Mouse (Mus musculus) liver, embryonic 16.5 days (tissue): ENCODE data around the gene Lgr6. TPM values are rescaled to one million over a fixed set of nuclear protein-coding genes. Genes with fewer than 3 reads are reported as not detected.

Source experiments
- ATAC-seq: fragments of 200-750 bp; cut with Nextera tagmentation; 2 replicates; pipeline ENCODE4 v1.8.0; 2017; ENCODE audit warnings: low read depth, mild to moderate bottlenecking, moderate number of reproducible peaks, moderate library complexity
- H3K27ac ChIP-seq: fragments of 300-500 bp; sonication (generic); 2 replicates; pipeline ENCODE4 v1.5.1; 2014; ENCODE audit warnings: mild to moderate bottlenecking, low read length
- H3K27me3 ChIP-seq: fragments of 300-500 bp; sonication (generic); 2 replicates; pipeline ENCODE4 v1.6.1; 2014; ENCODE audit warnings: low read depth, low read length, mixed read lengths; ENCODE audit not compliant: control insufficient read depth, insufficient read depth
- H3K36me3 ChIP-seq: fragments of 300-500 bp; sonication (generic); 2 replicates; pipeline ENCODE4 v1.6.1; 2014; ENCODE audit warnings: mild to moderate bottlenecking; ENCODE audit not compliant: control insufficient read depth, insufficient read depth
- H3K4me1 ChIP-seq: fragments of 300-500 bp; sonication (generic); 2 replicates; pipeline ENCODE4 v1.6.1; 2014; ENCODE audit warnings: low read depth, low read length, mixed read lengths; ENCODE audit not compliant: control insufficient read depth
- H3K4me2 ChIP-seq: fragments of 300-500 bp; sonication (generic); 2 replicates; pipeline ENCODE4 v1.6.1; 2014; ENCODE audit warnings: low read depth, low read length, mixed read lengths
- H3K4me3 ChIP-seq: fragments of 300-500 bp; sonication (generic); 2 replicates; pipeline ENCODE4 v1.5.1; 2014; ENCODE audit warnings: low read depth, mild to moderate bottlenecking, low read length
- H3K9ac ChIP-seq: fragments of 300-500 bp; sonication (generic); 2 replicates; pipeline ENCODE4 v1.6.1; 2014; ENCODE audit warnings: low read depth, low read length
- H3K9me3 ChIP-seq: fragments of 300-500 bp; sonication (generic); replicated peaks from 2 replicates; pipeline ENCODE4 v1.6.1; 2016; ENCODE audit warnings: low read length; ENCODE audit not compliant: control insufficient read depth
- WGBS: fragments of 180-500 bp; shearing (Covaris S2); extraction: QIAGEN DNeasy Blood & Tissue Kit; methylation state at CpG from one replicate; pipeline ENCODE4 v1.1.7; 2014; ENCODE audit not compliant: insufficient replicate concordance; 5-methylcytosine and 5-hydroxymethylcytosine counted together
- polyA plus RNA-seq: library from polyadenylated mRNA; unstranded; fragments of >200 nt; fragmentation: Nextera tagmentation; extraction: Ambion mirVana; gene quantifications from 2 replicates; pipeline ENCODE4 v1.2.1, GENCODE M21; 2015

The Lgr6 gene
- polyA plus RNA-seq, 1 experiment from 2014 or later = 0.08 TPM

GRCm38 (mm10) chr1:134995437-134995836 lies 109.6 kb downstream of the Lgr6 start:
- H3K4me3 ChIP-seq = no peak overlapping the region
- H3K4me1 ChIP-seq = no peaks in the 10 kb centered on the region
- no peaks in the 10 kb centered on the region for H3K9me3 ChIP-seq
- no peak overlapping the region for H3K9ac ChIP-seq
- ATAC-seq = no peak
- 64% methylated on average over 4 of the region's 4 CpGs for WGBS
- H3K36me3 ChIP-seq = no peaks in the 10 kb centered on the region
- no peak overlapping the region for H3K27ac ChIP-seq
- H3K4me2 ChIP-seq = no peak overlapping the region
- H3K27me3 ChIP-seq = no peaks in the 10 kb centered on the region

GRCm38 (mm10) chr1:134994739-134995138 lies 110.3 kb downstream of the Lgr6 start:
- H3K9me3 ChIP-seq = no peaks in the 10 kb centered on the region
- H3K4me2 ChIP-seq = no peak overlapping the region
- no peaks in the 10 kb centered on the region; the same call in 1 of the 2 replicates for H3K27me3 ChIP-seq
- H3K36me3 ChIP-seq = no peaks in the 10 kb centered on the region
- 47% methylated on average over 3 of the region's 3 CpGs for WGBS
- H3K9ac ChIP-seq = no peak overlapping the region
- H3K27ac ChIP-seq = no peak overlapping the region
- H3K4me1 ChIP-seq = no peaks in the 10 kb centered on the region
- no peak overlapping the region for H3K4me3 ChIP-seq
- no peak for ATAC-seq

GRCm38 (mm10) chr1:134992046-134992645 lies 112.9 kb downstream of the Lgr6 start:
- ATAC-seq = no peak
- H3K36me3 ChIP-seq = no peaks in the 10 kb centered on the region
- no peak overlapping the region for H3K9ac ChIP-seq
- no peak overlapping the region for H3K4me3 ChIP-seq
- H3K9me3 ChIP-seq = no peaks in the 10 kb centered on the region
- peaks cover 5% of the 10 kb centered on the region for H3K4me1 ChIP-seq
- no peak overlapping the region for H3K27ac ChIP-seq
- H3K27me3 ChIP-seq = peaks cover 16% of the 10 kb centered on the region
- no peak overlapping the region for H3K4me2 ChIP-seq
- WGBS = 20% methylated on average over 8 of the region's 8 CpGs

- ATAC-seq = no peak
- WGBS = 7% methylated on average over 7 of the region's 7 CpGs
- H3K27ac ChIP-seq = no peak overlapping the region
- peaks cover 5% of the 10 kb centered on the region for H3K4me1 ChIP-seq
- no peaks in the 10 kb centered on the region for H3K9me3 ChIP-seq
- peaks cover 17% of the 10 kb centered on the region for H3K27me3 ChIP-seq
- no peaks in the 10 kb centered on the region for H3K36me3 ChIP-seq
- no peak overlapping the region for H3K9ac ChIP-seq
- H3K4me2 ChIP-seq = no peak overlapping the region
- no peak overlapping the region for H3K4me3 ChIP-seq
These were observed 115.7 kb downstream of the Lgr6 start for GRCm38 (mm10) chr1:134989372-134989771.

GRCm38 (mm10) chr1:134987962-134988341 lies 117.1 kb downstream of the Lgr6 start:
- Histone ChIP-seq H3K36me3 (no peaks in the 10 kb centered on the region), H3K4me2 (peak overlapping the region; percentile 57), H3K4me1 (peaks cover 5% of the 10 kb centered on the region), H3K27me3 (peaks cover 17% of the 10 kb centered on the region), H3K27ac (no peak overlapping the region), H3K4me3 (peak overlapping the region; percentile 40), H3K9ac (no peak overlapping the region; the same call in 1 of the 2 replicates), H3K9me3 (no peaks in the 10 kb centered on the region)
- WGBS = 8% methylated on average over 14 of the region's 14 CpGs
- ATAC-seq = no peak

- peaks cover 17% of the 10 kb centered on the region for H3K27me3 ChIP-seq
- no peak overlapping the region for H3K27ac ChIP-seq
- H3K9ac ChIP-seq = no peak overlapping the region; the same call in 1 of the 2 replicates
- 23% methylated on average over 48 of the region's 48 CpGs for WGBS
- peak overlapping the region; percentile 57 for H3K4me2 ChIP-seq
- peak overlapping the region; percentile 40 for H3K4me3 ChIP-seq
- peaks cover 5% of the 10 kb centered on the region for H3K4me1 ChIP-seq
- ATAC-seq = 0 out of 2 replicates have a peak, but pooled peaks have one; percentile 39
- no peaks in the 10 kb centered on the region for H3K9me3 ChIP-seq
- no peaks in the 10 kb centered on the region for H3K36me3 ChIP-seq
These were observed 117.7 kb downstream of the Lgr6 start for GRCm38 (mm10) chr1:134987173-134987961.

- Histone ChIP-seq H3K9ac (no peak overlapping the region), H3K4me2 (no peak overlapping the region), H3K27me3 (no peaks in the 10 kb centered on the region), H3K4me3 (no peak overlapping the region), H3K27ac (no peak overlapping the region), H3K36me3 (peaks cover 29% of the 10 kb centered on the region), H3K4me1 (no peaks in the 10 kb centered on the region), H3K9me3 (no peaks in the 10 kb centered on the region)
- WGBS = 74% methylated on average over 1 of the region's 1 CpGs
- no peak for ATAC-seq
These were observed 132.2 kb downstream of the Lgr6 start for GRCm38 (mm10) chr1:134972920-134973319.

GRCm38 (mm10) chr1:134965430-134965829 lies 139.6 kb downstream of the Lgr6 start:
- no peak overlapping the region for H3K27ac ChIP-seq
- no peak overlapping the region for H3K9ac ChIP-seq
- ATAC-seq = no peak
- peaks cover 15% of the 10 kb centered on the region for H3K4me1 ChIP-seq
- H3K4me3 ChIP-seq = no peak overlapping the region
- peaks cover 19% of the 10 kb centered on the region for H3K36me3 ChIP-seq
- H3K4me2 ChIP-seq = no peak overlapping the region
- no peaks in the 10 kb centered on the region for H3K9me3 ChIP-seq
- WGBS = 82% methylated on average over 2 of the region's 2 CpGs
- no peaks in the 10 kb centered on the region for H3K27me3 ChIP-seq

- peaks cover 3% of the 10 kb centered on the region; the same call in 1 of the 2 replicates for H3K36me3 ChIP-seq
- no peaks in the 10 kb centered on the region for H3K9me3 ChIP-seq
- peak overlapping the region; percentile 77 for H3K4me2 ChIP-seq
- WGBS = 2% methylated on average over 11 of the region's 11 CpGs
- peaks cover 15% of the 10 kb centered on the region for H3K4me1 ChIP-seq
- H3K4me3 ChIP-seq = peak overlapping the region; percentile 71
- peak overlapping the region; percentile 67 for H3K27ac ChIP-seq
- no peaks in the 10 kb centered on the region for H3K27me3 ChIP-seq
- H3K9ac ChIP-seq = peak overlapping the region; percentile 77
- peak; percentile 64 for ATAC-seq
These were observed 142.3 kb downstream of the Lgr6 start for GRCm38 (mm10) chr1:134962821-134963220.
